Mouse (Mus musculus): Measurements from ENCODE around the gene Prim1. TPM values are rescaled to one million over a fixed set of nuclear protein-coding genes. Genes with fewer than 3 reads are reported as not detected.

The Prim1 gene
- polyA plus RNA-seq, 1 experiment, result 2.3 TPM

DNA sequence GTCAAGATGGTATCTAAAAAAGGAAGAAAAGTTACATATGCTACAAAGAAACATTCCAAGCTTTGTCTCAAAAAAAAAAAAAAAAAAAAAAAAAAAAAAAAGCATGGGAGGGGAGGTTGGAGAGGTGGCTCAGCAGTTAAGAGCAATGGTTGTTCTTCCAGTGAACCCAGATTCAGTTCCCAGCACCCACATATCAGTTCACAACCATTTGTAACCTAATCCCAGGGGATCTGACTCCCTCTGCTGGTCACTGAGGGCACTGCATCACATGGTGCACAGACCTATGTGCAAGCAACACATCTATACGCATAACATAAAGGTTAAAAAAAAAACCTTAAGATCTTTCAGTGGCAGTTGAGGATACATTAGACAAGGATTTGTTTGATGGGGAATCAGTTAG is 16.7 kb upstream of the Prim1 start:
- Histone ChIP-seq H3K4me1 (ENCODE audit: control insufficient read depth, insufficient read depth, low read length) (no peaks in the 10 kb centered on the region), H3K4me3 (replicated peaks; ENCODE audit: extremely low read depth, low read depth, low read length) (no peak overlapping the region)
- WGBS, result 97% methylated on average over 1 of the region's 1 CpGs
- no peak for DNase-seq
- 0 out of 2 replicates have a peak, but pooled peaks have one; percentile 14 for TF ChIP-seq CTCF (IDR thresholded peaks at IDR 0.05; ENCODE audit: insufficient read depth, low read length)
- TF ChIP-seq POLR2A (IDR thresholded peaks at IDR 0.05; ENCODE audit: borderline replicate concordance, extremely low read depth, low read depth, low read length), result no peak

DNA sequence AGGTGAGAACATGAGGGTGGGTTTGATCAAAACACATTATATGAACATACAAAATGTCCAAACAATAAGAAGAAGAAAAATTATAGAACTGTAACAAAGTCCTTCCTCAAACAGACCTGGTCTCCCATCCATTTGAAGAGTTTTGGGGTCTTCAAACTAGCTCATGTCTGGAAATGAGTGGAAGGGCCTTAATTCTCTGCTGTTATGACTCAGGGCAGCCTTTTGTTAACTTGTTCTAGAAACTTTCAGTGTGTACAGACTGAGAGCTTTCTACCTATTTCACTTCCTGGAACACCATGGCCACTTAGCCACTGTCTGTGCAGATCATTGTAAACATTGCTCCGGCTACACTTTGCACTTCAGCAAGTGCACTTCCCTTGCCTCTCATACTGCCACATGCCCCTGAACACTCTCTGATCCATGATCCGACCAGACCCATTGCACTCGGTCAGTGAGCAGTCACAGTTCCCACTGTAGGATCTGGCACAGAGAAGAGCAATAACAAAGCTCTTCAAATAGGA is 11.6 kb upstream of the Prim1 start:
- no peak for TF ChIP-seq POLR2A (IDR thresholded peaks at IDR 0.05; ENCODE audit: borderline replicate concordance, extremely low read depth, low read depth, low read length)
- TF ChIP-seq CTCF (IDR thresholded peaks at IDR 0.05; ENCODE audit: insufficient read depth, low read length), result no peak
- Histone ChIP-seq H3K4me3 (replicated peaks; ENCODE audit: extremely low read depth, low read depth, low read length) (no peak overlapping the region), H3K4me1 (ENCODE audit: control insufficient read depth, insufficient read depth, low read length) (no peaks in the 10 kb centered on the region)
- 56% methylated on average over 3 of the region's 3 CpGs for WGBS
- DNase-seq, result no peak

DNA sequence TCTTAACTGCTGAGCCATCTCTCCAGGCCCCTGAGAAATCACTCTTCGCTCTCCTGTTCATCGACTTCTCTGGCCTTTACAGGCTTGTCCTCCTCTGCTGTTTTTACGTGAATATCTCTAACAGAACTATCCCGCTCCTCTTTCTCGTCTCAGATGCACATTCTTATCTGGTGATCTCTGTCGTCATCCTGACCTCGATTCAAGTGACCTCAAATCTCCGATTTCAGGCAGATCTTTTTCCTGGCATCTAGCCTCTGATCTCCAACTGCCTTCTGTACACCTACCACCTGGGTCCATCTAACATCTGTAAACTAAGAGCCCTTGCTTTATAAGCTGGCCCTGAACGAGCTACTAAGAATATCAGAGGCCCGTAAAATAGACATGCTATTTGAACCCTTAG is 10.1 kb upstream of the Prim1 start:
- no peak overlapping the region for H3K4me3 ChIP-seq (replicated peaks; ENCODE audit: extremely low read depth, low read depth, low read length)
- no peak for DNase-seq
- TF ChIP-seq CTCF (IDR thresholded peaks at IDR 0.05; ENCODE audit: insufficient read depth, low read length) (no peak), POLR2A (IDR thresholded peaks at IDR 0.05; ENCODE audit: borderline replicate concordance, extremely low read depth, low read depth, low read length) (no peak)
- WGBS, result 70% methylated on average over 10 of the region's 10 CpGs
- H3K4me1 ChIP-seq (ENCODE audit: control insufficient read depth, insufficient read depth, low read length), result no peaks in the 10 kb centered on the region

DNA sequence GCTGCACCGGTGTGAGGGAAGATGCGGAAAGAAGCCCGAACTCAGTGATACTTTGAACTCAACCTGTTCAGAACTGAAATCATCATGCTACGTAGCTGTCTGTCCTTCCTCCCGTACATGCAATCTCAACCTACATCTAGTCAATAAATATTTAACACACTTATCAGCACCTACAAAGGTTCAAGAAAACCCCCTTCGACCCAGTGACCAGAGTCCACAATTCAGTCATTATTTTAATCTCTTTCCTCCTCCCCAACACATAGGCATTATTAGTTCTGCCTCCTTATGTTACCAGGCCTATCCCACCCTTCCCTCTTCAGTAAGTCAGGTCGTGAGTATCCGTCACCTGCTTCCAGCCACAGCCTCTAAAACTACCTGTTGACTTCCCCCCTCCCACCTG is 9.5 kb upstream of the Prim1 start:
- no peak for TF ChIP-seq CTCF (IDR thresholded peaks at IDR 0.05; ENCODE audit: insufficient read depth, low read length)
- no peak for TF ChIP-seq POLR2A (IDR thresholded peaks at IDR 0.05; ENCODE audit: borderline replicate concordance, extremely low read depth, low read depth, low read length)
- DNase-seq, result no peak
- 75% methylated on average over 8 of the region's 8 CpGs for WGBS
- Histone ChIP-seq H3K4me1 (ENCODE audit: control insufficient read depth, insufficient read depth, low read length) (no peaks in the 10 kb centered on the region), H3K4me3 (replicated peaks; ENCODE audit: extremely low read depth, low read depth, low read length) (no peak overlapping the region)

DNA sequence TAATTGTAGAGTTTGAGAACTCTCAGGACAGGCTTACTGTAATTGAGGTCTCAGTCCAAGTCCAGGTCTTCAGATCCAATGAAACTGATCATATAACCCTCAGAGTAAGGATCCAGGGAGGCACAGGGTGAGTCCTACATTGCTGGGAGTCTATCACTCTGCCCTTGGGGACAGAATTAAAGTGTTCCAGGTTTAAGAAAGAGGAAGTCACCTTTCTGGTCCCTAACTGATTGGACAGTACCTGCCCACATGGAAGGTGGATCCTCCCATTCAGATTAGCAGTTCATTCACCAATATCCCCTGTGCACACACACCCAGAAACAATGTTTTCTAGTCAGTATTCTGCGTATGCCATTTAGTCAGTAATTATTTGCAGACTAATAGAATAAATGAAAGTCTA is 7.5 kb upstream of the Prim1 start, which contains the start of gene Hsd17b6:
Hsd17b6 (minus strand) TSS at position 166 of the 400 bp plus-strand sequence.
- no peak for TF ChIP-seq POLR2A (IDR thresholded peaks at IDR 0.05; ENCODE audit: borderline replicate concordance, extremely low read depth, low read depth, low read length)
- TF ChIP-seq CTCF (IDR thresholded peaks at IDR 0.05; ENCODE audit: insufficient read depth, low read length), result no peak
- Histone ChIP-seq H3K4me3 (replicated peaks; ENCODE audit: extremely low read depth, low read depth, low read length) (no peak within 1 kb of the TSS), H3K4me1 (ENCODE audit: control insufficient read depth, insufficient read depth, low read length) (no peaks in the 10 kb centered on the region)
- DNase-seq, result no peak
- 96% methylated on average over 1 of the region's 1 CpGs for WGBS

DNA sequence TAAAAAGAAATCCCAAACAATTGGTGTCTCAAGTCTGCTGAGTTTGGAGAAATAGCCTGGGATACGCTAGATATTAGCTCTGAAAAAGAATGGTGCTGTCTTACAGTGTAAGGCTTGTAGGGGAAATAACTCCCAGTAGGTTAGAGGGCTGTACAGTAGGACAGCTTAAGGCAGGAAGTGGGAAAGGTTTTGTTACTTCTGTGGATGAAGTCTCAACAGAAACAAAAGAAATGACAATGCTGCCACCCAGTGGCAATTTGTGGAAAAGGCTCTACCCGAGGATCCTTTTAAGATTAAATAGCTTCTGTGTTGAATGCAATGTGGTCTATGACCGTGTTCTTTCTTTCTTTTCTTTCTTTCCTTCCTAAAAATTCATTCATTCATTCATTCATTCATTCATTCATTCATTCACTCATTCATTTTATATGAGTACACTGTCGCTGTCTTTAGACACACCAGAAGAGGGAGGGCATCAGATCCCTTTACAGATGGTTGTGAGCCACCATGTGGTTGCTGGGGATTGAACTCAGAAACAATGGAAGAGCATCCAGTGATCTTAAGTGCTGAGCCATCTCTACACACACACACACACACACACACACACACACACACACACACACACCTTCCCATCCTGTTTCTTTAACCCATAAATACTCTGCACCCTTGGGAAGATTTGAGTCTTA is 6.6 kb upstream of the Prim1 start:
- no peak overlapping the region for H3K4me3 ChIP-seq (replicated peaks; ENCODE audit: extremely low read depth, low read depth, low read length)
- WGBS, result 5% methylated on average over 4 of the region's 4 CpGs

DNA sequence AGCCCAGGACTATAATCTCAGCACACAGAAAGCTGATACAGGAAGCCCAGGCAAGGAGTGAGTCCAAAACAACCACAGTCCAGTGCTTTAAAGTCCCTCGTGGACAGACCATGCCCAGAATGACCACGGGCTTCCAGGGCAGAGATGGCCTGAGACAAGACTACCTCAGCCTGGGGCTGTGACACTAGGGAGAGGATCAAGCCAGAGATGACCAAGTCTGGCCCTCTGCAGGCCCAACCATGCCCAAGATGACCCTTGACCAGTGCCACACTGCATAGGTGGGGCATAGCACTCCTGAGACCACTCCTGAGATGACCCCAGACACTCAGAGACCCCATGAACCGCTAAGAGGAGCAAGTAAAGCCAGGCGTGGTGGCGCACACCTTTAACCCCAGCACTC is 5.2 kb upstream of the Prim1 start:
- H3K4me1 ChIP-seq (ENCODE audit: control insufficient read depth, insufficient read depth, low read length), result no peaks in the 10 kb centered on the region
- no peak for TF ChIP-seq POLR2A (IDR thresholded peaks at IDR 0.05; ENCODE audit: borderline replicate concordance, extremely low read depth, low read depth, low read length)
- TF ChIP-seq CTCF (IDR thresholded peaks at IDR 0.05; ENCODE audit: insufficient read depth, low read length), result no peak
- no peak for DNase-seq
- WGBS, result 75% methylated on average over 5 of the region's 5 CpGs
- H3K4me3 ChIP-seq (replicated peaks; ENCODE audit: extremely low read depth, low read depth, low read length), result no peak overlapping the region

More for the DNA sequence above, 6.6 kb upstream of the Prim1 start:
- TF ChIP-seq CTCF (IDR thresholded peaks at IDR 0.05; ENCODE audit: insufficient read depth, low read length) (peak; percentile 35; the same call in 1 of the 2 replicates), POLR2A (IDR thresholded peaks at IDR 0.05; ENCODE audit: borderline replicate concordance, extremely low read depth, low read depth, low read length) (no peak)
- DNase-seq, result peak; percentile 63
- H3K4me1 ChIP-seq (ENCODE audit: control insufficient read depth, insufficient read depth, low read length), result no peaks in the 10 kb centered on the region

DNA sequence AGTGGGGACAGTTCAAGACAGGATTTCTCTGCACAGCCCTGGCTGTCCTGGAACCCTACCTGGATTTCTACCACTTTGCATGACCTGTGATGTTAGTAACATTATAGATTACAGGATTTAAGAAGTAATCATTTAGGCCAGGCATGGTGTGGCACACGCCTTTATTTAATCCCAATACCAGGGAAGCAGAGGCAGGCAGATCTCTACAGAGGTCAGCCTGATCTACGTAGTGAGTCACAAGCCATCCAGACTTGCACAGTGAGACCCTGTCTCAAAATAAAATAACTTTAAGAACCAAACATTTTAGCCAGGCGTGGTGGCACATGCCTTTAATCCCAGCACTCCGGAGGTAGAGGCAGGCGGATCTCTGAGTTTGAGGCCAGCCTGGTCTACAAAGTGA is 7.2 kb downstream of the Prim1 start:
- H3K4me3 ChIP-seq (replicated peaks; ENCODE audit: extremely low read depth, low read depth, low read length), result no peak overlapping the region
- H3K4me1 ChIP-seq (ENCODE audit: control insufficient read depth, insufficient read depth, low read length), result no peaks in the 10 kb centered on the region
- 95% methylated on average over 5 of the region's 5 CpGs for WGBS
- no peak for DNase-seq
- no peak for TF ChIP-seq POLR2A (IDR thresholded peaks at IDR 0.05; ENCODE audit: borderline replicate concordance, extremely low read depth, low read depth, low read length)
- TF ChIP-seq CTCF (IDR thresholded peaks at IDR 0.05; ENCODE audit: insufficient read depth, low read length), result no peak

DNA sequence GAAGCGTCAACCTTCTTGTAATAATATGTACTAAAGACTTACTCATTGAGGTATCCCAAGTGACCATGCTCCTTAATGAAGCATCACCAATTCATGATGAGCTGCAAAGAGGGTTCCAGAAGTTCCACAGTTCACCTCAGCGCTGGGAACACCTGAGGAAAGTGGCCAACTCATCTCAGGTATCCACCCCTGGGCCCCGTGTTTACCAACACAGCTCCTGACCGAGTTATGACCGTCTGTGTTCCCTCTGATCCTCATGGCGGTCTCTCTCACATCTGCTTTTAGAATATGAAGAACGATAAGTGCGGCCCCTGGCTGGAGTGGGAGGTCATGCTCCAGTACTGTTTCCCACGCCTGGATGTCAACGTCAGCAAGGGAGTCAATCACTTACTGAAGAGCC is 8.5 kb downstream of the Prim1 start:
- Histone ChIP-seq H3K4me3 (replicated peaks; ENCODE audit: extremely low read depth, low read depth, low read length) (no peak overlapping the region), H3K4me1 (ENCODE audit: control insufficient read depth, insufficient read depth, low read length) (no peaks in the 10 kb centered on the region)
- WGBS, result 95% methylated on average over 10 of the region's 10 CpGs
- DNase-seq, result no peak
- TF ChIP-seq CTCF (IDR thresholded peaks at IDR 0.05; ENCODE audit: insufficient read depth, low read length) (no peak), POLR2A (IDR thresholded peaks at IDR 0.05; ENCODE audit: borderline replicate concordance, extremely low read depth, low read depth, low read length) (no peak)

DNA sequence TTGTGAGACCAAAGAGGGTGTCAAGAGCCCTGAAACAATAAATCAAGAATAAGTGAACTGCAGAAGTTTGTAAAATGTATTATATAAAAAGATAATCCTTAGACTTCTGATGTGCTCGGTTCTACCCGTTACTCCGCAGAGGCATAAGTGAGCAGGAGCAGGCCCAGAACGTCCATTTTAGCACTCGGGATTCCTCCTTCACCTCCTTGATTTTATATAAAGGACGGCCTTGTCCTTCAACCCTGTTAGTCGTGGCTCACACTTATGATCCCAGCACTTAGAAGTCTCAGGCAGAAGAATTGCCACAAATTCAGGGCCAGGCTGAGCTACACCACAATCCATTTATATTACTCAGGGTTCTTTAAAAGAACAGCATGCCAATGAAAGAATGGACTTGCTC is 15.0 kb downstream of the Prim1 start:
- TF ChIP-seq CTCF (IDR thresholded peaks at IDR 0.05; ENCODE audit: insufficient read depth, low read length) (no peak), POLR2A (IDR thresholded peaks at IDR 0.05; ENCODE audit: borderline replicate concordance, extremely low read depth, low read depth, low read length) (no peak)
- 92% methylated on average over 7 of the region's 7 CpGs for WGBS
- no peak for DNase-seq
- H3K4me1 ChIP-seq (ENCODE audit: control insufficient read depth, insufficient read depth, low read length), result peaks cover 6% of the 10 kb centered on the region
- H3K4me3 ChIP-seq (replicated peaks; ENCODE audit: extremely low read depth, low read depth, low read length), result no peak overlapping the region
